Mouse (Mus musculus): ENCODE data around the gene P2ry14.

P2ry14 gene

DNA sequence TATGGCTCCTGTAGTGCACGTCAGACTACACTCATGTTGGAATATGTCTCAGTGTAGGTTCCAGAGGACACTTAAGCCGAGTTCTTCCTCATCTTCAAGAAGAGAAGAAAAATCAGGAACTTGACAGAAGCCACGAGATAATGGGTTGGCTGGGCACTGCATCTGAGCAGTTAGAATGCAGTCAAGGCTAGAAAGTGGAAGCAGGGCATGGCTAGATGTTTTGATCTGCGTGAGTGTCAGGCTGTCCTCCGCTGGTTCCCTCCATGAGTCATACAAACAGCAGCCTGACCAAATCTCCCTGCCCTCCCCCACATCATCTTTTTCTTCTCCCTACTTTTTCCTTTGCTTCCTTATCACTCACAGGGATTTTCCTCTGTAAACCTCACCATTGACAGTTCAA is at the start of gene P2ry14:
Gene P2ry14, minus strand, starts transcription at position 195 of the 400 bp plus-strand sequence.
- no peak for DNase-seq (ENCODE audit: low spot score)

GRCm38 (mm10) chr3:59197329-59197948 is 44.0 kb upstream of the P2ry14 start:
- no peak for DNase-seq (ENCODE audit: low spot score)

- no peak for DNase-seq (ENCODE audit: low spot score)
Observed at GRCm38 (mm10) chr3:59194938-59195337, 41.5 kb upstream of the P2ry14 start, which contains the start of gene Gpr87. Gene Gpr87 (minus strand): TSS chr3:59195104.

DNA sequence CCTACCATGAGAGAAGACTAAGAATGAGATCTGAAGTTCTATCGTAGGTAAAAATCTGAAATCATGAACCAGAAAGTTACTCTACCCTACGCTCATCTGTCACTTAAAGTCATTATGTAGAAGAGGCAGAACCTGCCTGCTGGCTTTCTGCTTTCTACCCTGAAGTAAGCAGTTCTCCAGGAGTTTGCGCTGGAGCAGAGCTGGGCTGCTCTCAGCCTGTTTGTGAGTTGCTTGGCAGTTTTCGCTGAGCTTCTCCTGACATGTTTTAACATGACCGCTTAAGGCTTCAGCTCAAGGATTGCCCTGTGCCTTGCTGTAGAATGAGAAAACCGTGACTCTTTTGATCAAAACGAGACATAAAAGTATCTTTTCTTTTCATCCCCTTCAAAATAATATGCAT is 40.7 kb upstream of the P2ry14 start:
- DNase-seq (ENCODE audit: low spot score): no peak

DNA sequence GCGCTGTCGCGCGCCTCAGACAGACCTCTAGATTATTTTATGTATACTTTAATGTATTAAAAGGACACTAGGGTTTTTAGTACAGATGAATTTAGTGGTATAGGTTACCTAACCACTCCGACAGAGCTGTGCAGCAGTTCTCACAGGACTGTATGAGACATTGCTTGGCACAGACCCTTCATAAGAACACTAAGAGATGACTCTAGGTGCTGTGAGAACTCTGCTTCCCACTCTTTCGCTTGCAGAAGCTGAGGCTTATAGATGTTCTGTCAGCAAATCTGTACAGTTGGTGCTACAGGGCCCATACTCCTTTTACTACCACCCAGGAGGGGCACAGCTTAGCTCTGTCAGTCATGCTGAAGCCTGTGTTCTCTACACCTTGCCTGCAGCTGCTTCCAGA is 38.3 kb upstream of the P2ry14 start:
- DNase-seq (ENCODE audit: low spot score): no peak

DNA sequence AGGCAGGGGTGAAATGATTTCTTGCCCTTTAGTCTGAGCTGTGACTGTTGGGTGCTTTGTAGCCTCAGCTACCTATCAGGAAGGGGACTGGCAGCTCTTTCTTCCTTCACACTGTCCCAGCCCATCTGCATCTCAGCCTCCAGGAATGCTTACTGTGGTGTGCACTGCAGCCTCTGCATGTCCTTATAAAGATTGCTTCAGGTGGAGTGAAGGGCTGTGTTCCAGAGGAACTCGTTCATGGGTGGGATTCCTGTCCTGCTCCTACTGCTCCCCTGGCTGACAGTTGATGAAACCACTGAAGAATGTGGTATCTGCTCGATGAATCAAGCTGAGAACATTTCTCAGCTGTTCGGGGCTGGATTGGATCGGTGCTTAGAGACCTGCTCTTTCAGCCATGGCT is 33.9 kb upstream of the P2ry14 start:
- no peak for DNase-seq (ENCODE audit: low spot score)

DNA sequence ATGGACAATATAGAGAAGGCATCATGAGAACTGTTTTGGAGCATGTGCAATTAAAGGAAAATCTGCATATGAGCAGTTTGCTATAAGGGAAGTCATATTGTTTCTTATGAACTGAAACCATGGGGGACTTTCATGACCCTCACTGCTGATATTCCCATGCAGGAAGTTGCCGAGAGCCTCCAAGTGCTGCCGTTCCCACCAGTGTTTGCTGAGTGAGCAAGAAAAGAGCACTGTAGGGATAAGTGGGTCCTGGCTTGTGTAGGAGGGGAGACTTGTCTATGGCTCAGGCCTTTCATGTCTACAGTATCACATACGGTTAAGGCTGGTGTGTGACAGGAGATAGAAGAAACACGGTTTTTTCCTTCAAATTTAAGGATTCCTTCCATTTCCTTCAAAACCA is 32.2 kb upstream of the P2ry14 start:
- no peak for DNase-seq (ENCODE audit: low spot score)

DNA sequence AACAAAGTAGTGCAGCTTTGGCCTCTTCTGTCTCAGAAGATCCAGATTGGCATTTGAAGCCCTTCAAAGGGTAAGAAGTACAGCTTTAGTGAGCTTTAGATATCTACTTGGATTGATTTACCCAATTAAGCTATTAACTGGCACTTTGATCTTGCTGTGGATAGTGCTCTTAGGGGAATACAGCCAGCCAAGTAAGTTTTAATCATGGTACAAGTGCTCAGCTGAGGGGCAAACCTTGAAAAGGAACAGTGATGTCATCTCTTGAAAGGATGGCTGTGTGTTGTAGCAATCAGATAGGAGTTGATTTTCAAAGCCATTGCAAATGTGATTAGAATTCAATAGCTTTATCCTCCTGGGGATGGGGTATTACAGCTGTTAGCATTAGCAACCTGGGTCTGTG is 28.7 kb upstream of the P2ry14 start:
- DNase-seq (ENCODE audit: low spot score): no peak

- no peak for DNase-seq (ENCODE audit: low spot score)
Observed at GRCm38 (mm10) chr3:59181134-59181533, 27.7 kb upstream of the P2ry14 start.

DNA sequence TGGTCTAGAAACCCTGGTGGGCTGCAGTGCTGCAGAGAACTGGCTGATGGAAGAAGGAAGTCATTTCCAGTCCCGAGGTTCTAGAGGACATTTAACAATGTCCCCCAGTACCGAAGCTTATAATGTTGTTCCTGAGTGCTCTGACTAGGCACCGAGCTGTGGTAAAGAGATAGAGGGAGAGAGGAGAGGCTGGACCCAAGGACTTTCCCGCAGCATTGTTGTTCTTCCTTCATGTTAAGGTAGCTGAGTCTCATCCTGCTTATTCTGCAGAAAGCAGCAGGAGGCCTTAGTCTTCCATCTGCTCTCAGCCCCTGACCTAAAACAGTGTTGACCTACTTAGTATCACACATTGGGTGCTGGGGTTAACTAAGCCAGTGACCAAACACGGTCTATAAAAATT is 23.5 kb upstream of the P2ry14 start:
- no peak for DNase-seq (ENCODE audit: low spot score)

DNA sequence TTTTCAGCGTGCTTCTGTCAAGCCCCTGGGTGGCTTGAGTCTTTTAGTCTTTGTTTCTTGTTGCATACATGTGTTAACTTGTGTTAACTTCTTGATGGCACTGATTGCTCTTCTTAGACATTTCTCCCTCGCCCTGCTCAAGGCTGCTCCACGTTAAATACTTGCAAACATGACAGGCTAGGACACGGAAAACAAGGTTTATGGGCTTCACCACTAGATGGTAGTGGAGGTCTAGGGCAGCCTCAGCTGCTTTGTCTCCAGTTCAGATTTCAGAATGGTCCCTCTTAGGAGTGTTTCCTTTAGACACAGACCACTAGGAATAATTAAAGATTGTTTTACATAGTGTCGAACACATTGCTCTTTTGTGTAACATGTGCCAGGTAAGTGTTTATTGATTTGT is 21.8 kb upstream of the P2ry14 start:
- DNase-seq (ENCODE audit: low spot score): no peak

DNA sequence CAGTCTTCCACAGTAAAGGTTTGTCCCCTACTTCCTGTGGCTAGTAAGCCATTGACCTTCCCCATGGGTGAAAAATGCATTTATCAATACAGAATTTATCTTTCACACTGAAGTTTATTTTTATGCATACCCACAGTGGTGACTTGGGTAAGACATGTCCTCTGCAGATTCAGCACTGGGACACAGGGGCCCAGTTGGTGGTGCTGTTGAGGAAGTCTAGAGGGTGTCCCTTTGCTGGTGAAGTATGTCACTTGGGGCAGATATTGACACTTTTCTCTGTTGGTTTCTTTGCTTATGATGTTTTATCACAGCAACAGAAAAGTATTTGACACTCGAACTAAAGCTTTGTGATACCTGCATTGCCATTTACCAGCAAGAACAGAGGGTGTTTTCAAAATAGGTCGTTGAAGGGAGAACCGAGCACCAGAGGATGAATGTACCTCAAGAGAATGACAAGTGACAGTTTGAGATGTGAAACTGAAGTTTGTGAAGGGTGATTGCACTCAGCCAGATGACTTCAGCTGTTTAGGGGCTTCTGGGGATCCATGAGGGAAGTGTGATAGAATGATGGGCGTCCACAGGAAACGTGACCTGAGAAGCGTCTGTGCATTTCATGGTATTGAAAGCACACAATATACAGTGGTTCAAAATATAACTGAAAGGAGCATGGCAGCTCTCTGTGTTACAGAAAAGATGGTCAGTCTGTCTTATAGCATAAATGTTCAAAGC is 21.2 kb upstream of the P2ry14 start:
- DNase-seq (ENCODE audit: low spot score): no peak

DNA sequence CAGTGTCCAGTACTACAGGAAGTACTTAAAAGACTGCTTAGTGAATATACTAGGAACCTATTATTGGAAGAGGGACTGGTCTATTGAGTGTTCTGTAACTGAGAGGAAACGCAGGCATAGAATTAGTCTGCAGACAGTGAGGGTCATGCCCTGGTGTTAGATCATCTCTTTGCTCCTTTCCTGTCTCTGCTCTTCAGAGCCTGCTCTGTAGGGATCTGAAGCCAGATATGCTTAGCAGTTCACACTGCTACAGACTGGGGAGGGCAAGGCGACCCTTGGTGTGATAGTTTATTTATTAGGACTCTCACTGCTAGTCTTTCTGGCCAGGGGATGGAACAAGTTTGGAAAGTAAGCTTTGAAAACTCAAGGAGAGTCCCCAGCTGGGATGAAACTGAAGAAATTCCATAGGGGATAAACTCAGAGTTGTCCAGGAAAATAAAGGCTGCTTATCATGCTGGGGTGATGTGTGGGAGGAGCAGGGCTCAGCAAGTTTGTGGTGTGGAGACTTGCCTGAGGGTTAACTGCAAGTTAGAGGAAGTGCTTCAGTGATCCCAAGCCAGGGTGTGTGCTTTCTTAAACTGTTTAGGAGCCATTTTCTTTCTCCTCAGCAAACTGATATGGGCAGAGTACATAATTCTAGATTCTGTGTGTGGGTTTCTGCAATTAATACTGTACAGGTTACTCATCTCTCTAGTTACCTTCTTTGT is 16.7 kb upstream of the P2ry14 start:
- DNase-seq (ENCODE audit: low spot score): no peak

- DNase-seq (ENCODE audit: low spot score): no peak
Observed at GRCm38 (mm10) chr3:59169215-59169614, 15.8 kb upstream of the P2ry14 start.

GRCm38 (mm10) chr3:59168476-59168875 is 15.1 kb upstream of the P2ry14 start:
- DNase-seq (ENCODE audit: low spot score): no peak

DNA sequence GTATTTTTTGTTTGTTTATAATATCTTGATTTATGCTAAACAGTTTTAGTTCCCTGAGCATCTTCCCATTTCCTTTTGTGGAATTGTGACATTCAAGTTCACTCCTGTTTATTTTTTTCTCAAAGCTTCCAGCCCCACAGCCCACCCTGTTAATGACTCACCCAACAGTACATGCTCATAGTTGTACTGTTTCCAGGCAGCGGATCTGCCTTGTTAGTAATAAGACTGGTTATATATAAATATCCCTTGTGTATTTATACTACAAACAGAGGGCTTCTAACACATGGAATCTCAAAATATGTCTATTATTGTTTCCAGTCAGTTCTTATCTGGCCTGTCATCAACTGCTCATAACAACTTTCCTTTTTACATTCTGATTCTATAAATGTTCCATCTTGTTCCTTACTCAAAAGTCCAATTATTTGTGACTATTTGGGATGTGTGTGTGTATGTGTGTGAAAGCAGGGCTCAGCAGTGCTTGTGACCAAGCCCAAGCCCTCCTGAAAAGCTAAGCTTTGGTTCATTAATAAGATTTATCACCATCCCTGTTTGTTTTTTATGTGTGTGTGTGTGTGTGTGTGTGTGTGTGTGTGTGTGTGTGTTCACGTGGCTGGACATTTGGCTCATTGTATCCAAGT is 14.1 kb upstream of the P2ry14 start:
- DNase-seq (ENCODE audit: low spot score): no peak

GRCm38 (mm10) chr3:59160465-59160864 is 7.0 kb upstream of the P2ry14 start:
- no peak for DNase-seq (ENCODE audit: low spot score)

DNA sequence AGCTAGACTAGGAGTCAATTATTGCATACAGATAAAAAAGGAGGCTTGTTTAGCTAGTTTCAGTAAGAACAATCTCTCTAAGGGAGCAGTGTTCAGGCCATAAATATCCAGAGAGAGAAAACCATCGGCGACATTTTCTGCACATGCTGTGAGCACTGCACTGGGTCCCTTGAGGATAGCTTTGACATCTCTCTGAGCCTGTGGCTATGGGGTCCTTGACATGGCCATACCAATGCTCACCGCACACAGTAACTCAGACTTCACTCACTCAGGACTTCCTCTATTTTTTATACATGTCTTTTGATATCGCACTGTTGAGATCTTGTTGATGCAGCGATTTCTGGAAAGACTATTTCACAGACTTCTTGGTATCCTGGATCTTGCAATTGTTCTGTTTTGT is 3.6 kb upstream of the P2ry14 start:
- DNase-seq (ENCODE audit: low spot score): no peak

GRCm38 (mm10) chr3:59155404-59155803 is 2.0 kb upstream of the P2ry14 start:
- DNase-seq (ENCODE audit: low spot score): no peak

GRCm38 (mm10) chr3:59154888-59155287 is 1.5 kb upstream of the P2ry14 start:
- no peak for DNase-seq (ENCODE audit: low spot score)

DNA sequence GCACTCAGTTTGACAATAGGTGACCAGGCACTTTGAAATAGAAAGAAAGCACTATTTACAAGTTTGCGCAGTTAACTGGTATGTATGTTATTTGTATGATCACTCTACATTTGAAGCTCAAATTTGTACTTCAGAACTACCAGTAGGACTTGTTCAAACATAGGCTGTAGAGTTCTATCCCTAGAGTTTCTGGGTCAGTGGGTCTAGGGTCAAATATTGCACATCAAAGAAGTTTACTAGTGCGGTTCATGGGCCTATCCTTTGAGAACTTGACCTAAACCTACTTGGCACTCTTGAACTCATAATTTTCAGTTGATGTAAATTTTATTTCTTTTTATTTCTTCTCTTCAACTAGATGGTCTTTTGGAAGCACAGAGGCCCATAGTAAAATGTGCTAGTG is 2.8 kb downstream of the P2ry14 start:
- no peak for DNase-seq (ENCODE audit: low spot score)

GRCm38 (mm10) chr3:59149646-59150045 is 3.8 kb downstream of the P2ry14 start:
- no peak for DNase-seq (ENCODE audit: low spot score)

DNA sequence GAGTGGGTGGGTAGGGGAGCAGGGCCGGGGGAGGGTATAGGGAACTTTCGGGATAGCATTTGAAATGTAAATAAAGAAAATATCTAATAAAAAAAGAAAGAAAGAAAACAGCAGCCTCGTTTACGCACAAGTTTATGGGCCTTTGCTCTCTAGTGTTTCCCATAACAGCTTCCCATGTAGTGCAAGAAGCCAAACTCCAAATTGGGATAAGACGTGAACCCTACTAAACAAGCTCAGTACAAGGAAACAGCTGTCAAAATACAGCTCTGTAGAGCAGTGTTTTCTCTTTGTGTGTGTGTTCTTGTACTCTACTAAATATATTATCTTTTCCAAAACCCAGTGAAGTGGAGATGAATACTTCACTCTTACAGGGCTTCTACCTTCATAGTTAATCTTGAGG is 8.2 kb downstream of the P2ry14 start:
- no peak for DNase-seq (ENCODE audit: low spot score)

All from MN1 (cell line).